Mouse (Mus musculus): Measurements from ENCODE around the gene Selenop. TPM values are rescaled to one million over a fixed set of nuclear protein-coding genes. Genes with fewer than 3 reads are reported as not detected.
A peak's percentile ranks its signal among the peaks of the same experiment; 100 is the strongest.

Selenop gene
- polyA plus RNA-seq, 1 experiment: 304 TPM

- DNase-seq (ENCODE audit: low read depth): peak; percentile 86
Measured at GRCm38 (mm10) chr15:3270646-3271077, 2.3 kb downstream of the Selenop start.

- no peak for DNase-seq (ENCODE audit: low read depth)
Measured at GRCm38 (mm10) chr15:3271216-3271615, 2.9 kb downstream of the Selenop start.

- no peak for DNase-seq (ENCODE audit: low read depth)
Measured at GRCm38 (mm10) chr15:3273191-3273590, 4.8 kb downstream of the Selenop start.

- DNase-seq (ENCODE audit: low read depth): no peak
Measured at GRCm38 (mm10) chr15:3277391-3277790, 9.0 kb downstream of the Selenop start.

- no peak for DNase-seq (ENCODE audit: low read depth)
Measured at GRCm38 (mm10) chr15:3279242-3279641, 10.9 kb downstream of the Selenop start.

- DNase-seq (ENCODE audit: low read depth): no peak
Measured at GRCm38 (mm10) chr15:3281216-3281615, 12.9 kb downstream of the Selenop start.

GRCm38 (mm10) chr15:3281737-3282136, 13.4 kb downstream of the Selenop start:
- DNase-seq (ENCODE audit: low read depth): no peak

GRCm38 (mm10) chr15:3286032-3286431, 17.7 kb downstream of the Selenop start:
- no peak for DNase-seq (ENCODE audit: low read depth)

GRCm38 (mm10) chr15:3290435-3290834, 22.1 kb downstream of the Selenop start:
- no peak for DNase-seq (ENCODE audit: low read depth)

- no peak for DNase-seq (ENCODE audit: low read depth)
Measured at GRCm38 (mm10) chr15:3293477-3293876, 25.1 kb downstream of the Selenop start.

- no peak for DNase-seq (ENCODE audit: low read depth)
Measured at GRCm38 (mm10) chr15:3295986-3296385, 27.6 kb downstream of the Selenop start.

GRCm38 (mm10) chr15:3297615-3298014, 29.3 kb downstream of the Selenop start:
- DNase-seq (ENCODE audit: low read depth): no peak

- no peak for DNase-seq (ENCODE audit: low read depth)
Measured at GRCm38 (mm10) chr15:3300361-3301100, 32.2 kb downstream of the Selenop start.

- DNase-seq (ENCODE audit: low read depth): no peak
Measured at GRCm38 (mm10) chr15:3303426-3303825, 35.1 kb downstream of the Selenop start, which contains the start of gene Ccdc152. TSS of gene Ccdc152 (minus strand) at chr15:3303526.

GRCm38 (mm10) chr15:3309856-3310255, 41.5 kb downstream of the Selenop start:
- DNase-seq (ENCODE audit: low read depth): no peak

- DNase-seq (ENCODE audit: low read depth): peak; percentile 12
Measured at GRCm38 (mm10) chr15:3312937-3313336, 44.6 kb downstream of the Selenop start.

GRCm38 (mm10) chr15:3316617-3317016, 48.3 kb downstream of the Selenop start:
- no peak for DNase-seq (ENCODE audit: low read depth)

GRCm38 (mm10) chr15:3319929-3320328, 51.6 kb downstream of the Selenop start:
- no peak for DNase-seq (ENCODE audit: low read depth)

- DNase-seq (ENCODE audit: low read depth): no peak
Measured at GRCm38 (mm10) chr15:3323041-3323440, 54.7 kb downstream of the Selenop start.

Data from gonadal fat pad, adult 2 months (tissue).